Mouse (Mus musculus) MEL (cell line): ENCODE measurements around the gene Prkag2. TPM values are rescaled to one million over a fixed set of nuclear protein-coding genes. Genes with fewer than 3 reads are reported as not detected.

Experiments used
- DNase-seq: peaks from one replicate; pipeline ENCODE4 v3.0.0; 2011; ENCODE audit warnings: low read depth, low spot score
- H3K27ac ChIP-seq: 2 replicates; pipeline ENCODE4 v1.5.1; 2012; ENCODE audit warnings: low read depth, mild to moderate bottlenecking, control low read depth, low read length, moderate library complexity; ENCODE audit not compliant: control insufficient read depth
- H3K27me3 ChIP-seq, 2 experiments: fragments of 150-350 bp in 1 of 2; sonication (generic) in 1 of 2; 2 replicates each; pipeline ENCODE4 v1.6.1; 2012; ENCODE audit warnings: low read length in 2 of 2, mild to moderate bottlenecking in 2 of 2, improper control_type of control experiment in 1 of 2, moderate library complexity in 1 of 2; ENCODE audit not compliant: insufficient read depth in 2 of 2, control insufficient read depth in 1 of 2
- H3K36me3 ChIP-seq, 2 experiments: 2 replicates each; pipeline ENCODE4 v1.6.1; 2012 to 2014; ENCODE audit warnings: low read length in 2 of 2, improper control_type of control experiment in 1 of 2, inconsistent platforms in 1 of 2, mild to moderate bottlenecking in 1 of 2; ENCODE audit not compliant: insufficient read depth in 2 of 2, control insufficient read depth in 1 of 2
- H3K4me1 ChIP-seq, 2 experiments: fragments of 150-350 bp in 1 of 2; sonication (generic) in 1 of 2; 2 replicates each; pipeline ENCODE4 v1.6.1; 2012; ENCODE audit warnings: low read length in 2 of 2, improper control_type of control experiment in 1 of 2, mild to moderate bottlenecking in 1 of 2; ENCODE audit not compliant: insufficient read depth in 2 of 2, control insufficient read depth in 1 of 2
- H3K4me3 ChIP-seq, 2 experiments: fragments of 150-350 bp in 1 of 2; sonication (generic) in 1 of 2; 2 replicates each; pipeline ENCODE4 v1.5.1; 2012; ENCODE audit warnings: low read depth in 2 of 2, low read length in 2 of 2, mild to moderate bottlenecking in 2 of 2, moderate library complexity in 2 of 2, control low read depth in 1 of 2, improper control_type of control experiment in 1 of 2; ENCODE audit not compliant: control insufficient read depth in 1 of 2, insufficient read depth in 1 of 2
- H3K79me2 ChIP-seq: 2 replicates; pipeline ENCODE4 v1.6.1; 2012; ENCODE audit warnings: mild to moderate bottlenecking, low read length, moderate library complexity; ENCODE audit not compliant: control insufficient read depth, poor library complexity, insufficient read depth
- H3K9ac ChIP-seq: 2 replicates; pipeline ENCODE4 v1.6.1; 2012; ENCODE audit warnings: low read depth, mild to moderate bottlenecking, control low read depth, low read length, moderate library complexity; ENCODE audit not compliant: control insufficient read depth, poor library complexity, severe bottlenecking
- H3K9me3 ChIP-seq: fragments of 150-350 bp; sonication (generic); replicated peaks from 2 replicates; pipeline ENCODE4 v1.6.1; 2012; ENCODE audit warnings: mild to moderate bottlenecking, low read length, improper control_type of control experiment, moderate library complexity; ENCODE audit not compliant: insufficient read depth
- BHLHE40 ChIP-seq: IDR thresholded peaks from 2 replicates; pipeline ENCODE4 v1.6.1; 2012; ENCODE audit warnings: low read depth, mild to moderate bottlenecking, inconsistent platforms, low read length, improper control_type of control experiment, borderline replicate concordance
- CHD2 ChIP-seq: IDR thresholded peaks from 2 replicates; pipeline ENCODE4 v1.6.1; 2011; ENCODE audit warnings: low read length, improper control_type of control experiment
- CTCF ChIP-seq, 3 experiments: IDR thresholded peaks in 2 of 3; conservative IDR thresholded peaks in 1 of 3; 2 replicates each; pipeline ENCODE4 v1.5.1; 2011 to 2012; ENCODE audit warnings: low read length in 3 of 3, low read depth in 2 of 3, mild to moderate bottlenecking in 2 of 3, improper control_type of control experiment in 1 of 3, inconsistent platforms in 1 of 3, mixed read lengths in 1 of 3, moderate library complexity in 1 of 3; ENCODE audit not compliant: control insufficient read depth in 1 of 3, insufficient read depth in 1 of 3, poor library complexity in 1 of 3, severe bottlenecking in 1 of 3
- ELF1 ChIP-seq: IDR thresholded peaks from 2 replicates; pipeline ENCODE4 v1.6.1; 2014; ENCODE audit warnings: low read depth, mild to moderate bottlenecking, inconsistent platforms, low read length, improper control_type of control experiment, moderate library complexity
- EP300 ChIP-seq, 2 experiments: IDR thresholded peaks; 2 replicates each; pipeline ENCODE4 v1.6.1; 2011; ENCODE audit warnings: improper control_type of control experiment in 2 of 2, low read length in 2 of 2, low read depth in 1 of 2, mild to moderate bottlenecking in 1 of 2
- ETS1 ChIP-seq: IDR thresholded peaks from 2 replicates; pipeline ENCODE4 v1.6.1; 2012; ENCODE audit warnings: low read depth, mild to moderate bottlenecking, inconsistent platforms, low read length, improper control_type of control experiment, moderate library complexity
- GATA1 ChIP-seq: IDR thresholded peaks from 2 replicates; pipeline ENCODE4 v1.6.1; 2011; ENCODE audit warnings: low read depth, low read length, improper control_type of control experiment
- KAT2A ChIP-seq: conservative IDR thresholded peaks from 2 replicates; pipeline ENCODE4 v1.6.1; 2012; ENCODE audit warnings: low read depth, low read length, improper control_type of control experiment, inconsistent platforms
- MAFK ChIP-seq: IDR thresholded peaks from 2 replicates; pipeline ENCODE4 v1.6.1; 2011; ENCODE audit warnings: low read depth, mild to moderate bottlenecking, low read length, improper control_type of control experiment, borderline replicate concordance
- MXI1 ChIP-seq: IDR thresholded peaks from 2 replicates; pipeline ENCODE4 v1.6.1; 2011; ENCODE audit warnings: mild to moderate bottlenecking, low read depth, low read length, improper control_type of control experiment
- MYB ChIP-seq: IDR thresholded peaks from 2 replicates; pipeline ENCODE4 v1.6.1; 2011; ENCODE audit warnings: mild to moderate bottlenecking, low read depth, low read length, improper control_type of control experiment
- NELFE ChIP-seq: IDR thresholded peaks from 2 replicates; pipeline ENCODE4 v1.6.1; 2011; ENCODE audit warnings: low read depth, low read length, improper control_type of control experiment
- NRF1 ChIP-seq: IDR thresholded peaks from 2 replicates; pipeline ENCODE4 v1.6.1; 2014; ENCODE audit warnings: low read depth, mild to moderate bottlenecking, inconsistent platforms, low read length, improper control_type of control experiment, moderate library complexity; ENCODE audit not compliant: poor library complexity, insufficient read depth, severe bottlenecking
- POLR2AphosphoS2 ChIP-seq: IDR thresholded peaks from 2 replicates; pipeline ENCODE4 v1.6.1; 2011; ENCODE audit warnings: low read length, improper control_type of control experiment
- RAD21 ChIP-seq: IDR thresholded peaks from 2 replicates; pipeline ENCODE4 v1.6.1; 2011; ENCODE audit warnings: mild to moderate bottlenecking, low read depth, low read length, improper control_type of control experiment
- RCOR1 ChIP-seq: IDR thresholded peaks from 2 replicates; pipeline ENCODE4 v1.6.1; 2012; ENCODE audit warnings: low read depth, mild to moderate bottlenecking, inconsistent platforms, low read length, improper control_type of control experiment
- SIN3A ChIP-seq: IDR thresholded peaks from 2 replicates; pipeline ENCODE4 v1.6.1; 2012; ENCODE audit warnings: low read length, improper control_type of control experiment, inconsistent platforms
- SMC3 ChIP-seq: IDR thresholded peaks from 2 replicates; pipeline ENCODE4 v1.6.1; 2011; ENCODE audit warnings: low read depth, low read length, improper control_type of control experiment
- UBTF ChIP-seq: IDR thresholded peaks from 2 replicates; pipeline ENCODE4 v1.6.1; 2012; ENCODE audit warnings: low read depth, mild to moderate bottlenecking, inconsistent platforms, low read length, improper control_type of control experiment, moderate library complexity, borderline replicate concordance; ENCODE audit not compliant: insufficient read depth
- USF1 ChIP-seq: IDR thresholded peaks from 2 replicates; pipeline ENCODE4 v1.6.1; 2014; ENCODE audit warnings: low read depth, mild to moderate bottlenecking, inconsistent platforms, low read length, improper control_type of control experiment, moderate library complexity
- USF2 ChIP-seq, 2 experiments: IDR thresholded peaks; 2 replicates each; pipeline ENCODE4 v1.6.1; 2011 to 2012; ENCODE audit warnings: improper control_type of control experiment in 2 of 2, low read length in 2 of 2, borderline replicate concordance in 1 of 2, inconsistent platforms in 1 of 2, low read depth in 1 of 2, mild to moderate bottlenecking in 1 of 2; ENCODE audit not compliant: insufficient read depth in 1 of 2
- ZMIZ1 ChIP-seq: IDR thresholded peaks from 2 replicates; pipeline ENCODE4 v1.6.1; 2012; ENCODE audit warnings: low read depth, mild to moderate bottlenecking, inconsistent platforms, low read length, improper control_type of control experiment, moderate library complexity
- polyA plus RNA-seq, 2 experiments: library from polyadenylated mRNA; stranded (reverse) in 1 of 2; unstranded in 1 of 2; fragments of >175 nt in 1 of 2; fragments of >200 nt in 1 of 2; gene quantifications; 2 replicates each; pipeline versions ENCODE4 v1.2.1 to v1.2.4; 2012; ENCODE audit warnings: low replicate concordance in 2 of 2, low read depth in 1 of 2; ENCODE audit not compliant: insufficient read length in 2 of 2, insufficient read depth in 1 of 2, missing spikeins in 1 of 2
- total RNA-seq: library from RNA; depleted of rRNA; stranded (reverse); fragments of 300-350 nt; gene quantifications from 2 replicates; pipeline ENCODE4 v1.2.3, GENCODE M21; 2012

Prkag2 gene
- total and polyA plus RNA-seq, 3 experiments: 8.0 to 27.9 TPM; not detected in 1

DNA sequence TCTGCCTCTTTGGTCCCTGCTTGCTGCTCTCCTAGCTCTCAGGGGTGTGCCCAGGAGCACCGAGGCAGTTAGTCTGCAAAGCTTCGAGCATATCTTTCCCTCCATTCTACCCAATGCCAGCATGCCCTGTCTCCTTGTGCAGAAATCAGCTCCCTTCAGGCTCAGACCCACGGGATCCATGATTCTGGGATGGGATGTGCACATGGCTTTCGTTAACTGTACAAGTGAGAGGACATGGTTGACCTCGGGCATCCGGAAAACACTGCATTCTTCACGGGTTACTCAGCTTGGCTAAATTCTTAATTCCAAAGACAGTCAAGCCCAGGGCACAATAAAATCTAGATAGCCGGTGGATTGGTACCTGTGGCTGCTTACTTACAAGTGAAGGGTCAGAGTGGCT, 213.2 kb downstream of the Prkag2 start:
- no peaks in the 10 kb centered on the region for H3K9me3 ChIP-seq
- H3K4me1 ChIP-seq: peaks cover 2 to 5% of the 10 kb centered on the region in 2 experiments; a peak in 2 of 4 replicates
- H3K9ac ChIP-seq: no peak overlapping the region
- no peak overlapping the region for H3K4me3 ChIP-seq
- peaks cover 0 to 4% of the 10 kb centered on the region in 2 experiments; a peak in 2 of 4 replicates for H3K36me3 ChIP-seq
- no peak overlapping the region for H3K27ac ChIP-seq
- H3K79me2 ChIP-seq: no peaks in the 10 kb centered on the region
- TF ChIP-seq NELFE (no peak), RCOR1 (no peak), ZMIZ1 (no peak), GATA1 (no peak), BHLHE40 (no peak), RAD21 (no peak), ELF1 (no peak), SIN3A (no peak), USF2 (IDR thresholded peaks at IDR 0.05; ENCODE audit: borderline replicate concordance in 1 of 2, insufficient read depth in 1 of 2, low read depth in 1 of 2, low read length in 2 of 2) (no peak), MAFK (no peak), MXI1 (no peak), EP300 (IDR thresholded peaks at IDR 0.05; ENCODE audit: low read depth in 1 of 2, low read length in 2 of 2) (no peak), MYB (no peak), POLR2AphosphoS2 (no peak)
- DNase-seq: no peak
- no peaks in the 10 kb centered on the region for H3K27me3 ChIP-seq

DNA sequence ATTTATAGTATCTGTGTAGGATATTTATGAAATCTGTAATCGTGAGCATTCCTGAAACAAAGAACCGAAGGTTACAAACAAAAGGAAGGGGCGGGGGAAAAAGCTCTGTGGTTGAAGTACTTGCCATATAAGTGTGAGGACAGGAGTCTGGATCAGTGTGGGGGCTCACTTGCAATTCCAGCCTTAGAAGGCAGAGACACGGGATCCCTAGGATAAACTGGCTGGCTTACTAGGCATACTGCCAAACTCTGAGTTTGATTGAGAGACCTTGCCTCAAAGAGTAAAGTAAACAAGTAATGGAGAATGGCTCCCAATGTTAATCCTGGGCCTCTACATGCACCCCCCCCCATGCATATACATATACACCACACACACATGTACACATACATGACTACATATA, 221.7 kb downstream of the Prkag2 start:
- H3K9ac ChIP-seq: no peak overlapping the region
- DNase-seq: no peak
- no peaks in the 10 kb centered on the region for H3K4me1 ChIP-seq
- H3K36me3 ChIP-seq: peaks cover 0 to 2% of the 10 kb centered on the region in 2 experiments; a peak in 1 of 4 replicates
- TF ChIP-seq SIN3A (no peak), ETS1 (no peak), RAD21 (no peak), RCOR1 (no peak), NELFE (no peak), EP300 (IDR thresholded peaks at IDR 0.05; ENCODE audit: low read depth in 1 of 2, low read length in 2 of 2) (no peak), USF2 (IDR thresholded peaks at IDR 0.05; ENCODE audit: borderline replicate concordance in 1 of 2, insufficient read depth in 1 of 2, low read depth in 1 of 2, low read length in 2 of 2) (no peak), KAT2A (no peak), USF1 (no peak), CHD2 (no peak), BHLHE40 (no peak), SMC3 (no peak), UBTF (no peak), CTCF (IDR thresholded peaks at IDR 0.05 in 2 of 3, conservative IDR thresholded peaks at IDR 0.05 in 1 of 3; ENCODE audit: control insufficient read depth in 1 of 3, insufficient read depth in 1 of 3, low read depth in 2 of 3, low read length in 3 of 3, poor library complexity in 1 of 3, severe bottlenecking in 1 of 3) (no peak), NRF1 (no peak)
- no peaks in the 10 kb centered on the region for H3K79me2 ChIP-seq
- no peak overlapping the region for H3K4me3 ChIP-seq
- H3K27ac ChIP-seq: no peak overlapping the region
- no peaks in the 10 kb centered on the region for H3K9me3 ChIP-seq
- H3K27me3 ChIP-seq: no peaks in the 10 kb centered on the region
